Mouse (Mus musculus): ENCODE results near the gene E2f2. TPM values are rescaled to one million over a fixed set of nuclear protein-coding genes. Genes with fewer than 3 reads are reported as not detected.

Gene E2f2
- 0.23 and 0.25 TPM in 2 replicates for polyA plus RNA-seq (2021; fragmentation: Nextera tagmentation)
- long read RNA-seq, experiment 1, partial matches to known transcripts, result 0 of 1 reads
- long read RNA-seq, experiment 1, other reads (novel, unspliced or antisense), result 1 of 1 reads
- long read RNA-seq, experiment 2, partial matches to known transcripts, result 2 of 3 reads
- long read RNA-seq, experiment 2, other reads (novel, unspliced or antisense), result 1 of 3 reads

DNA sequence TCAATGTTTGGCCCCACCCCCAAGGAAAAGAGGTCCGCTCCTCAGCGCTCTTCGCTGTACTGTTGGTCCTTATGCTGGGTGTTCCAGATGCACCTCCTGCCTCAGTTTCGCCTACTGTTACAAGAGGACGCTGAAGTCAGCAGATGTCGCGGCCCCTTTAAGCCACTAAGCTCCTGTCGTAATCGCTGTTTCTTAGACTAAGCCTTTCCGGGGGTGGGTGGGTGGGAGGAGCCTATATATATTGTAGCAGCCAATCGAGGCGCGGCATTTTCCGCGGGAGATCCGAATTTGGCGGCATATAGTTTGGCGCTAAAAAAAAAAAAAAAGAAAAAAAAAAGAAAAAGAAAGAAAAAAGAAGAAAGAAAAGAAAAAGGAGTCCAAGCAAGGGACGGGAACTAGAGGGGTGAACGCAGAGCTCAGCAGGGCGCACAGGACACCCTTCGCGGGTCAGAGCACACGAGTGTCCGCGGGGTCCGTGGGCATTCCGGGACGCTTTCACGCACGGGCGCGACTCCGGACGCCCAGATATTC is at the start of gene E2f2:
TSS of gene E2f2 (plus strand) at position 384 of the 531 bp plus-strand sequence.

DNA sequence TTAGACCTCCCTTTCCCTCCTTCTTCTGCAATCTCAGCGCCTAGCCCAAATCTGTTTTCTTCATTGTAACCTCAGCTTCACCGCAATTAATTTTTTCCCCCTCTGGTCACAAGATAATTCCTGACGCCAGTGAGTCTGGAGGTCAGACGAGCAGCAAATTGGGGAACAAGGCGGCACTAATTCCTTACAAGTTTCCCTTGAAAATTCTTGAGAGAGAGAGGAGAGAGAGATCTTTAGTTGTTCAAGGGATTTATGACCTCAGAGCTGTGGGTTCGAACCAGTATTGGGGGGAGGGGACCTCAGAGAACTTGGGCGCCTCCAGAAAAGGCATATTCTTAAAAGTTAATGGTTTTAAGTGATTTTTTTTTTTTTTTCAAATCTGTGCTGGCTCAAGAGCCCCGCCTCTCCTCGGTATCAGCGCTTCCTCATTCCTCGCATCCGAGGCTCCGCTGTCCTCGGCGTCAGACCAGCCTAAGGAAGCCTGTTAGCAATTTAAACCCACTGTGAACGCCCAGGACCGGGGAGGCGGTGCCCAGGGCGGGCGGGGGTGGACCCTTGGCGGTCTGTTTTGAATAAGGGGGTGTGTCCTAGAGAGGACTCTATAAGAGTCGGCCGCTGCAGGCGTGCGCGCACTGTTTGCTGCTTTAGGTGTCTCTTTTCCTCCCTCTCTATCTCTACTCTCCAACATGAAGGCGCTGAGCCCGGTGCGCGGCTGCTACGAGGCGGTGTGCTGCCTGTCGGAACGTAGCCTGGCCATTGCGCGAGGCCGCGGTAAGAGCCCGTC is 28.8 kb upstream of the E2f2 start, which contains the start of gene Id3:
TSS of gene Id3 (plus strand) at position 305 of the 784 bp plus-strand sequence.

DNA sequence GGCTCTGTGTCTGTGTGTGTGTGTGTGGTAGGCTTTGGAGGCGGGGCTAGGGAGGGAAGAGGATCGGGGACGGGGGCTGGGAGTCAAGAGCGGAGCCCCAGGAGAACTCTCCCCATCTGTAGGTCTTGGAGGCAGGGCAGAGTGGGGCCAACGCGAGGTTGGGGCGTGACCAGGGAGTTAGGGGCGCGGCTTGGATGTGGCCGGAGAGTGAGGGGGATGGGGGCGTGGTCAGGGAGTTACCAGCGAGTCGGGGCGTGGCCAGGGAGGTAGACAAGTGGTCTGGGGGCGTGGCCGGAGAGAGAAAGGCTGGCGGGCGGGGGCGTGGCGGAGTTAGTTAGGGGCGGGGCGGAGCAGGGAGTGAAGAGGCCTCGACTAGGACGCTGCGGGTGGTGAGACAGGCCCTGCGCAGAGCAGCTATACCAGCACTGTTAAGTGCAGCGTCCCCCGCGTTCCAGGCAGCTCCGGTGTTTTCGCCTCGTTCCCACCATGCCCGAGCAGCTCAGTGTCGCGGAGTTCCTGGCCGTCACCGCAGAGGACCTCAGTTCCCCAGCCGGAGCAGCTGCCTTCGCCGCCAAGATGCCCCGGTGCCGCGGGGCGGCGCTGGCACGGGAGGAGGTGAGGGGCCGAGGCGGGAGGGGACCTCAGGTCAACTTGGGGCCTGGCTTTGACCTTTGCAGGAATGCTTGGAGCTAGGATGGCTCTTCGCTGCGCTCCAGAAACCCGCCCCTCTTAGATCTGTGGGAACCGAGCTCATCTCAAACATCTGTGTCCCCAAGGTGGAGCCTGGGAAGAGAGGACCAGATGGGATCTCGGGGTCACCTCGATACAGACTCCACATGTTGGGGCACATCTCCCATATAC is 34.1 kb downstream of the E2f2 start, which contains the start of gene Asap3:
TSS of gene Asap3 (plus strand) at position 333 of the 861 bp plus-strand sequence.

Other genes starting within 250 kb of the E2f2 start
- 89.8 and 92.4 TPM in 2 replicates for gene Hmgcl, start 225.9 kb upstream of the E2f2 start, polyA plus RNA-seq (2021; fragmentation: Nextera tagmentation)
- gene Gale, start 208.7 kb upstream of the E2f2 start, polyA plus RNA-seq (2021; fragmentation: Nextera tagmentation), result 14.0 and 14.2 TPM in 2 replicates
- gene Lypla2, start 199.8 kb upstream of the E2f2 start, polyA plus RNA-seq (2021; fragmentation: Nextera tagmentation), result 49.0 and 59.9 TPM in 2 replicates
- gene Pithd1, start 185.1 kb upstream of the E2f2 start, polyA plus RNA-seq (2021; fragmentation: Nextera tagmentation), result 161 and 175 TPM in 2 replicates
- 8.5 and 9.6 TPM in 2 replicates for gene Eloa, start 150.6 kb upstream of the E2f2 start, polyA plus RNA-seq (2021; fragmentation: Nextera tagmentation)
- gene Rpl11, start 119.0 kb upstream of the E2f2 start, polyA plus RNA-seq (2021; fragmentation: Nextera tagmentation), result 1,225 and 1,420 TPM in 2 replicates
- gene Id3, start 28.9 kb upstream of the E2f2 start, polyA plus RNA-seq (2021; fragmentation: Nextera tagmentation), result 122 and 159 TPM in 2 replicates
- 0.44 TPM in 2 replicates for gene Asap3, start 34.0 kb downstream of the E2f2 start, polyA plus RNA-seq (2021; fragmentation: Nextera tagmentation)
- gene Tcea3, start 75.3 kb downstream of the E2f2 start, polyA plus RNA-seq (2021; fragmentation: Nextera tagmentation), result 1.3 and 4.7 TPM in 2 replicates
- gene Zfp46, start 112.3 kb downstream of the E2f2 start, polyA plus RNA-seq (2021; fragmentation: Nextera tagmentation), result 8.8 and 9.9 TPM in 2 replicates
- 79.1 and 84.7 TPM in 2 replicates for gene Hnrnpr, start 138.5 kb downstream of the E2f2 start, polyA plus RNA-seq (2021; fragmentation: Nextera tagmentation)

Measured in layer of hippocampus, adult 6 months (tissue).